Mouse (Mus musculus): ENCODE results near the gene Hoxc12.

The Hoxc12 gene

GRCm38 (mm10) chr15:102980912-102981311 lies 44.4 kb downstream of the Hoxc12 start:
- DNase-seq (ENCODE audit: low read depth, low spot score) = no peak

GRCm38 (mm10) chr15:102981379-102982288 lies 45.1 kb downstream of the Hoxc12 start:
- DNase-seq (ENCODE audit: low read depth, low spot score) = peak; percentile 75

GRCm38 (mm10) chr15:102983716-102984115 lies 47.2 kb downstream of the Hoxc12 start:
- DNase-seq (ENCODE audit: low read depth, low spot score) = no peak

GRCm38 (mm10) chr15:102984521-102984920 lies 48.0 kb downstream of the Hoxc12 start:
- no peak for DNase-seq (ENCODE audit: low read depth, low spot score)

GRCm38 (mm10) chr15:102984925-102985324 lies 48.4 kb downstream of the Hoxc12 start:
- DNase-seq (ENCODE audit: low read depth, low spot score) = no peak

GRCm38 (mm10) chr15:102987124-102987833 lies 50.7 kb downstream of the Hoxc12 start:
- peak; percentile 95 for DNase-seq (ENCODE audit: low read depth, low spot score)

- DNase-seq (ENCODE audit: low read depth, low spot score) = no peak
These were observed 51.5 kb downstream of the Hoxc12 start for GRCm38 (mm10) chr15:102988078-102988477.
